Mouse (Mus musculus) bone marrow, adult 2 months (tissue): ENCODE measurements around the gene Gm6676.
"Not testable (repeated sequence)": the region's sequence is repeated elsewhere in the genome, so short reads cannot be mapped to it uniquely, and the experiment has no call there.

ENCODE experiments used
- CTCF ChIP-seq: fragments of 200-500 bp; IDR thresholded peaks from 2 replicates; pipeline ENCODE4 v1.5.1; 2011; ENCODE audit warnings: low read length, control low read depth; ENCODE audit not compliant: control insufficient read depth, insufficient read depth
- POLR2A ChIP-seq: fragments of 200-500 bp; IDR thresholded peaks from 2 replicates; pipeline ENCODE4 v1.6.1; 2011; ENCODE audit warnings: low read depth, mild to moderate bottlenecking, control low read depth, low read length, borderline replicate concordance; ENCODE audit not compliant: control insufficient read depth

DNA sequence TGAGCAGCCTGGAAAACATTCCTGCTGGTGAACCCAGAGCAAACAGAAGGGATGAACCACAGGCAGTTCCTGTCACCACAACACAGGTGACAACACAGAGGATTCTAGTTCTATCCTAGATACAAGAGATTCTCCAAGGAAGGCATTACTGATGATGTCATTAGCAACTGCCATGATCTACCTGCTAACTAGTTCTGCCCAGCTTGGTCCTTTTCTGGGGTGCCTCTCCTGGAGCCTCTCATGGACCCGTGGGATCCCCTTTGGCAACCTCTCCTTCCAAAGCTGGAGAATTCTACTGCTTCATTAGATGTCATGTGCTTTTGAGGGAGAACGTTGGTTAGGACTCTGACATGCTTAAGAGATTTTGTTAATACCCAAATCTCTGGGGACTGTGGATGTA, at the start of gene Gm6676:
- TF ChIP-seq POLR2A, CTCF: not testable (repeated sequence)
